Mouse (Mus musculus) brain, embryonic 14.5 days (tissue): Measurements from ENCODE around the gene Ndrg3.

Experiments used
- CTCF ChIP-seq: fragments of 200-500 bp; IDR thresholded peaks from 2 replicates; pipeline ENCODE4 v1.5.1; 2012; ENCODE audit warnings: inconsistent platforms, mild to moderate bottlenecking, moderate library complexity, borderline replicate concordance; ENCODE audit not compliant: insufficient read depth, insufficient read length; ENCODE audit errors: extremely low read depth
- POLR2A ChIP-seq: fragments of 200-500 bp; IDR thresholded peaks from 2 replicates; pipeline ENCODE4 v1.6.1; 2012; ENCODE audit warnings: mild to moderate bottlenecking, inconsistent platforms, borderline replicate concordance; ENCODE audit not compliant: poor library complexity, insufficient read depth, insufficient read length, severe bottlenecking; ENCODE audit errors: extremely low read depth

DNA sequence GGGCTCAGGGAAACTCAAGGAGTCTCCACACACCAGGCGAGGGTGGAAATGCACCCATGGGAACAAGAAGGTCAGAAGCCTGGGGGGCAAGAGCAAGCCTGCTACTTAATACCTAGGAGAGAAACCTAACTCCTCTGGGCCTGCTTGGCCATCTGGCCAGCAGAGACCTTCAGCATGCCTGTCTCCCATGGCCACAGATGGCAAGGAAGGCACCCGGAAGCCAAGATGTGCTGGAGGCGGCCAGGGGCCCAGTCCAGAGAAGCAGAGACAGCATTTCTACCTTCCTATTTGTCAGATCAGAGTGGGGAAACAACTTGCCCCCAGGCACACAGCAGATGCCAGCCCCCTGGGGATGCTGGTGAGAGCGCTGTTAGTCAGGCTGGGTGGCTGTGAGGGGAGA lies 36.4 kb upstream of the Ndrg3 start:
- no peak for TF ChIP-seq CTCF
- no peak for TF ChIP-seq POLR2A
